Mouse (Mus musculus) embryo, embryonic 11 days (tissue): Measurements from ENCODE around the gene 4930523C07Rik.

Experiments
- DNase-seq: peaks from one replicate; pipeline ENCODE4 v3.0.0-alpha.2; 2015

4930523C07Rik gene

GRCm38 (mm10) chr1:160105426-160105825 is 61.2 kb downstream of the 4930523C07Rik start:
- no peak for DNase-seq

- DNase-seq = no peak
Measured at GRCm38 (mm10) chr1:160108604-160109003, 64.4 kb downstream of the 4930523C07Rik start.

DNA sequence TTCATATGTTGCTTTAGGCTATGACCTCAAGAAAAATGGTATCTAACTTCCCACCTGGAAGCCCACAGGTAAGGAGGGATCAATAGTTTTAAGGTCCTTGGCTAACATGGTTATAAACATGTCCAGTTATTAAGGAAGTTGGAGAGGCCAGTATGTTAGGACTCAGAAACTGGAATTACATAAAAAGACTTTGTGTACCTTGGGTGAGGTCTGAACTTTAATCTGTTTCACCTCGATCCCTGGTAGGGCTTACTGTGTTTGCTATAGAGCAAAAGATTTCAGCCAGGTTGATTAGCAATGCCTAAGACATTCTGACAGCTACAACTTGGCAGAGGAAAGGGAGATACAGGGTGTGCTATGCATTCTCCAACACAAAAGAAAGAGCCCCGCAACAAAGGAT is 79.8 kb downstream of the 4930523C07Rik start:
- DNase-seq = no peak
